Mouse (Mus musculus): ENCODE results near the gene Fzd4. TPM values are rescaled to one million over a fixed set of nuclear protein-coding genes. Genes with fewer than 3 reads are reported as not detected.

The Fzd4 gene
- total and polyA plus RNA-seq, 3 experiments = 15.2 to 36.2 (median 33.7) TPM

DNA sequence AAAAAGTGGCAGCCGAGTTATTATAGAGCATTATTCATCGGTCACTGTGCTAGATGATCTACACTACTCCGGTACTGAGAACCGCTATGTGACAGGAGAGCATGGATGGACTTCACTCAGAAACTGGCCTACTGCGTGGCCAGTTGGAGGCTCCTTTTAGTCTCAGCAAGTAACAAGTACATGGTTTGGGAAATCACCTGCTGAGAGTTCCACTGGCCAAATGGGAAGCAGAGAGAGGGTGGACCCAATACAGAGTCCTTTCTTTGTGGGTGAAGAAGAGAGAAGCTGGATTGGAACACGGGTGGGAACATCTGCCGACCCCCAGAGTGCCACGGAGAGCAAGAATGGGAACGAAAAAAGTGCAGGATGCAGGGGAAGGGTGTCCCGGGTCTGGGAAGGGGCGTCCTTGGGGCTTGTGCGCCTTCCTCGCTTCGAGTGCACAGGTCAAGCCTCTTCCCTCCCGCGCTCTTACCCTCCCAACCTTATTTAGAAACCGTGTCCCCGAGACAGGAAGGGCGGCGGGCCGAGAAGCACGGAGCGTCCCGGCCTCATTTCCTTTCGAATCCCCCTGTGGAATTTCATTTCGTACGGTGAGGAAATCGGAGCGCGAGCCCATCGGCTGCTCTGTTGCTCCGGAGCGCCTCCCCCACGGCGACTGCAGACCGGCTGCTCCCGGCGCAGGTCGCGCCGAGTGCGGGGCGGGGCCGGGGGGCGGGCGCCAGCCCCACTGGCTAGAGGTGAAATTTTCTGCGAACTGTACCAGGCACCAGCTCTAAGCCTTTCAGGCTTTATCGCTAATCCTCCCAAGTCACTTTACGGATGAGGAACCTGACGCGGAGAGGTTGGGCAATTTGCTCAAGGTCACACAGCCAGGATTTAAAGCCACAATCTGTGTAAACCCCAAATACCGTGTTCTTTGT is 842 bp upstream of the Fzd4 start:
- Histone ChIP-seq H3K36me3 (ENCODE audit: control insufficient read depth, insufficient read depth, low read length) (peaks cover 9% of the 10 kb centered on the region), H3K4me3 (peak overlapping the region; percentile 89), H3K27ac (peak overlapping the region; percentile 98), H3K27me3 (ENCODE audit: control insufficient read depth, insufficient read depth, low read length) (no peaks in the 10 kb centered on the region), H3K4me1 (ENCODE audit: control insufficient read depth, insufficient read depth, low read length) (peaks cover 6% of the 10 kb centered on the region), H3K9ac (ENCODE audit: low read depth, low read length) (peak overlapping the region; percentile 84), H3K79me2 (replicated peaks; ENCODE audit: control insufficient read depth, insufficient read depth, low read length) (peaks cover 3% of the 10 kb centered on the region; the same call in 1 of the 2 replicates)
- TF ChIP-seq CTCF (IDR thresholded peaks at IDR 0.05) (no peak), POLR2A (IDR thresholded peaks at IDR 0.05; ENCODE audit: insufficient read depth, low read depth, low read length) (peak; percentile 55; the same call in 1 of the 2 replicates), EP300 (IDR thresholded peaks at IDR 0.05; ENCODE audit: insufficient read depth, low read depth, low read length) (peak; percentile 100)
- 5% methylated on average over 52 of the region's 52 CpGs for WGBS
- peak; percentile 89 to 92 for DNase-seq
- intact Hi-C loops (cut with DNase I) = no loop called here

DNA sequence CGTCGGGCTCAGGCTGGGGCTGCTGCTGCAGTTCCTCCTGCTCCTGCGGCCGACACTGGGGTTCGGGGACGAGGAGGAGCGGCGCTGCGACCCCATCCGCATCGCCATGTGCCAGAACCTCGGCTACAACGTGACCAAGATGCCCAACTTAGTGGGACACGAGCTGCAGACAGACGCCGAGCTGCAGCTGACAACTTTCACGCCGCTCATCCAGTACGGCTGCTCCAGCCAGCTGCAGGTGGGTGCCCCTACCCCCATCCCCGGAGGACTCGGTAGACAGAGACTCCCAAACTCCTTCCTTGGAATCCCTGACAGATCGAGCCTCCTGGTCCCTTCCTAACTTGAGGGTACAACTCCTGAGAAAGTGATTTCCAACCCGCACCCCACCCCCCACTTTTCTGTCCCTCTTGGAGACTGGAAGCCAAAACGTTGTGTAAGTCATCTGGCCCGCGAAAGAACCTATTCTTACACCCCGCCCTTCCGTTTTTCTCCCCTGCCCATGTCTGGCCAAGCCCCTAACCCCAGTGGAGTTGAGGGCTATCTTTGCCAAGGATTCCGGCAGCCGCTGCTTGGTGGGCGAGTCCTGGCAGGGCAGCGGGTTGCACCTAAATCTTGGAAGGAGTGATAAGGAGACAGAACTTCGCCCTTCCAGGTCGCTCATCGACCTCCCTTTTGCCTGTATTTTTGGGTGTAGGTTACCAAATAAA is 732 bp downstream of the Fzd4 start:
- H3K36me3 ChIP-seq (ENCODE audit: control insufficient read depth, insufficient read depth, low read length) = peaks cover 24% of the 10 kb centered on the region
- H3K27me3 ChIP-seq (ENCODE audit: control insufficient read depth, insufficient read depth, low read length) = no peaks in the 10 kb centered on the region
- H3K4me1 ChIP-seq (ENCODE audit: control insufficient read depth, insufficient read depth, low read length) = peaks cover 7% of the 10 kb centered on the region
- DNase-seq = peak; percentile 78 to 80
- peak overlapping the region; percentile 98 for H3K27ac ChIP-seq
- intact Hi-C loops (cut with DNase I) = loop anchor here (2.0 to 5.0 kb wide), 2 partner anchors 66 to 138 kb away; no protein-coding TSS in a partner anchor
- H3K79me2 ChIP-seq (replicated peaks; ENCODE audit: control insufficient read depth, insufficient read depth, low read length) = peaks cover 5% of the 10 kb centered on the region
- H3K9ac ChIP-seq (ENCODE audit: low read depth, low read length) = peak overlapping the region; percentile 88
- peak overlapping the region; percentile 89 for H3K4me3 ChIP-seq
- TF ChIP-seq POLR2A (IDR thresholded peaks at IDR 0.05; ENCODE audit: insufficient read depth, low read depth, low read length) (peak; percentile 65; the same call in 1 of the 2 replicates), CTCF (IDR thresholded peaks at IDR 0.05) (no peak), EP300 (IDR thresholded peaks at IDR 0.05; ENCODE audit: insufficient read depth, low read depth, low read length) (peak; percentile 71; the same call in 1 of the 2 replicates)
- WGBS = under 1% methylated on average over 35 of the region's 35 CpGs

DNA sequence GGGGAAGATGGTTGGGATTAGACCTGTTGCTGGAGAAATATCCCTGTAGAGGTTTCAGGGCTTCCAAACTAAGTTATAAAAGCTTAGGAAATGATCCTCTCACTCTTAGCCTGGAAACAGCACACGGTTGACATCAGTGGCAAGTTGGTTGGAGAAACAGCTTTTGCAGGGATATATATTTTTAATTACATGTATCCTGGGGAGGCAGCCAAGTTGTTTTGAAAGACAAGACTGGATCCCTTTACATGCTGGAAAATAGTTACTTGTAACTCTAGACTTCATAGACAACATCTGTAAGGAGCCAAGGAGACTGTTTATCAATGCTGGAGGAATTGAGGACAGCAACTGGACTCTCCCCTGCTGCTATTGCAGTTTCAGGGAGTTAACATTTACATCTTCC is 1.9 kb downstream of the Fzd4 start:
- no peaks in the 10 kb centered on the region for H3K27me3 ChIP-seq (ENCODE audit: control insufficient read depth, insufficient read depth, low read length)
- peaks cover 5% of the 10 kb centered on the region for H3K79me2 ChIP-seq (replicated peaks; ENCODE audit: control insufficient read depth, insufficient read depth, low read length)
- peaks cover 34% of the 10 kb centered on the region for H3K36me3 ChIP-seq (ENCODE audit: control insufficient read depth, insufficient read depth, low read length)
- H3K4me3 ChIP-seq = peak overlapping the region; percentile 89
- no peak for DNase-seq
- intact Hi-C loops (cut with DNase I) = loop anchor here (5.0 kb wide), 1 partner anchor 139 kb away; no protein-coding TSS in a partner anchor
- TF ChIP-seq POLR2A (IDR thresholded peaks at IDR 0.05; ENCODE audit: insufficient read depth, low read depth, low read length) (no peak), EP300 (IDR thresholded peaks at IDR 0.05; ENCODE audit: insufficient read depth, low read depth, low read length) (no peak), CTCF (IDR thresholded peaks at IDR 0.05) (no peak)
- H3K27ac ChIP-seq = peak overlapping the region; percentile 98
- peaks cover 14% of the 10 kb centered on the region for H3K4me1 ChIP-seq (ENCODE audit: control insufficient read depth, insufficient read depth, low read length)
- WGBS = 6% methylated on average over 1 of the region's 1 CpGs
- H3K9ac ChIP-seq (ENCODE audit: low read depth, low read length) = peak overlapping the region; percentile 45

DNA sequence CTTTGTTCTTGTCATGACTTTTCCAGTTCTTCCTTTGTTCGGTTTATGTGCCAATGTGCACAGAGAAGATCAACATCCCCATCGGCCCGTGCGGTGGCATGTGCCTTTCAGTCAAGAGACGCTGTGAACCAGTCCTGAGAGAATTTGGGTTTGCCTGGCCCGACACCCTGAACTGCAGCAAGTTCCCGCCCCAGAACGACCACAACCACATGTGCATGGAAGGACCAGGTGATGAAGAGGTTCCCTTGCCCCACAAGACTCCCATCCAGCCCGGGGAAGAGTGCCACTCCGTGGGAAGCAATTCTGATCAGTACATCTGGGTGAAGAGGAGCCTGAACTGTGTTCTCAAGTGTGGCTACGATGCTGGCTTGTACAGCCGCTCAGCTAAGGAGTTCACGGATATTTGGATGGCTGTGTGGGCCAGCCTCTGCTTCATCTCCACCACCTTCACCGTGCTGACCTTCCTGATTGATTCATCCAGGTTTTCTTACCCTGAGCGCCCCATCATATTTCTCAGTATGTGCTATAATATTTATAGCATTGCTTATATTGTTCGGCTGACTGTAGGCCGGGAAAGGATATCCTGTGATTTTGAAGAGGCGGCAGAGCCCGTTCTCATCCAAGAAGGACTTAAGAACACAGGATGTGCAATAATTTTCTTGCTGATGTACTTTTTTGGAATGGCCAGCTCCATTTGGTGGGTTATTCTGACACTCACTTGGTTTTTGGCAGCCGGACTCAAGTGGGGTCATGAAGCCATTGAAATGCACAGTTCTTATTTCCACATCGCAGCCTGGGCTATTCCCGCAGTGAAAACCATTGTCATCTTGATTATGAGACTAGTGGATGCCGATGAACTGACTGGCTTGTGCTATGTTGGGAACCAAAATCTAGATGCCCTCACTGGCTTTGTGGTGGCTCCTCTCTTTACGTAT is 3.1 kb downstream of the Fzd4 start:
- no peaks in the 10 kb centered on the region for H3K27me3 ChIP-seq (ENCODE audit: control insufficient read depth, insufficient read depth, low read length)
- peak overlapping the region; percentile 98 for H3K27ac ChIP-seq
- peak overlapping the region; percentile 89 for H3K4me3 ChIP-seq
- intact Hi-C loops (cut with DNase I) = loop anchor here (5.0 kb wide), 1 partner anchor 140 kb away; no protein-coding TSS in a partner anchor
- peaks cover 8% of the 10 kb centered on the region for H3K79me2 ChIP-seq (replicated peaks; ENCODE audit: control insufficient read depth, insufficient read depth, low read length)
- WGBS = 49% methylated on average over 24 of the region's 24 CpGs
- peak in 1 of 2 experiments; percentile 51 for DNase-seq
- TF ChIP-seq CTCF (IDR thresholded peaks at IDR 0.05) (no peak), EP300 (IDR thresholded peaks at IDR 0.05; ENCODE audit: insufficient read depth, low read depth, low read length) (0 out of 2 replicates have a peak, but pooled peaks have one; percentile 7), POLR2A (IDR thresholded peaks at IDR 0.05; ENCODE audit: insufficient read depth, low read depth, low read length) (peak; percentile 18; the same call in 1 of the 2 replicates)
- H3K4me1 ChIP-seq (ENCODE audit: control insufficient read depth, insufficient read depth, low read length) = peaks cover 15% of the 10 kb centered on the region
- peak overlapping the region; percentile 19 for H3K9ac ChIP-seq (ENCODE audit: low read depth, low read length)
- peaks cover 46% of the 10 kb centered on the region for H3K36me3 ChIP-seq (ENCODE audit: control insufficient read depth, insufficient read depth, low read length)

DNA sequence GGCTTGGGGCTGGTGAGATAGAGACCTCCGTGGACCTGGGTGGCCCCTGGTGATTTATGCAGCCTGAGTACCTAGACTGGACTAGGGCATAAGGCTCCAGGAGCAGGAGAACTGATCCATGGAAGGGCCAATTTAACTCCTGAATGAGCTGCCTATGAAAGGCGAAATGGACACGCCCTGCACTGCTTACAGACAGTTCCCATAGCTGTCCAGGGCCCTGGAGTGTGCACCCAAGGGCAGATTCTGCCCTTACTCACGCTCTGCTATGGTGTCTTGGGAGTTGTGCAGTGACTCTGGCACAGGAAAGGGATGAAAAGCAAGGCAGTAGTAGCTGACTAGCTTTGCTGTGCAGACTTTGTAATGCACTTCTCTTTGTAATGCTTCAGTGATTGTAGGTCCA is 6.1 kb downstream of the Fzd4 start:
- Histone ChIP-seq H3K4me3 (peak overlapping the region; percentile 13; the same call in 1 of the 2 replicates), H3K36me3 (ENCODE audit: control insufficient read depth, insufficient read depth, low read length) (peaks cover 56% of the 10 kb centered on the region), H3K27me3 (ENCODE audit: control insufficient read depth, insufficient read depth, low read length) (no peaks in the 10 kb centered on the region), H3K79me2 (replicated peaks; ENCODE audit: control insufficient read depth, insufficient read depth, low read length) (peaks cover 8% of the 10 kb centered on the region), H3K4me1 (ENCODE audit: control insufficient read depth, insufficient read depth, low read length) (peaks cover 15% of the 10 kb centered on the region), H3K9ac (ENCODE audit: low read depth, low read length) (peak overlapping the region; percentile 28), H3K27ac (peak overlapping the region; percentile 59)
- no peak for DNase-seq
- intact Hi-C loops (cut with DNase I) = no loop called here
- WGBS = 43% methylated on average over 4 of the region's 4 CpGs
- no peak for TF ChIP-seq POLR2A (IDR thresholded peaks at IDR 0.05; ENCODE audit: insufficient read depth, low read depth, low read length)
- TF ChIP-seq EP300 (IDR thresholded peaks at IDR 0.05; ENCODE audit: insufficient read depth, low read depth, low read length) = no peak
- no peak for TF ChIP-seq CTCF (IDR thresholded peaks at IDR 0.05)

Measured in heart, adult 2 months (tissue).